Mouse (Mus musculus): ENCODE results near the gene Erlec1.

- no peak for TF ChIP-seq POLR2A (IDR thresholded peaks at IDR 0.05; ENCODE audit: extremely low read depth, insufficient read depth, low read length)
- TF ChIP-seq CTCF (IDR thresholded peaks at IDR 0.05; ENCODE audit: extremely low read depth, insufficient read depth, low read length), result no peak
Measured at GRCm38 (mm10) chr11:31000028-31000427, 45.9 kb upstream of the Erlec1 start.

Measured in cortical plate, adult 2 months (tissue).